Mouse (Mus musculus) cerebellum, postnatal 10 days (tissue): ENCODE measurements around the gene Gimap9.

ENCODE experiments used
- DNase-seq, 2 experiments: peaks; one replicate each; pipeline ENCODE4 v3.0.0; 2021; ENCODE audit warnings: mixed read lengths in 2 of 2

Gimap9 gene

GRCm38 (mm10) chr6:48675931-48676859, at the start of gene Gimap9:
Gene Gimap9, plus strand, starts transcription at chr6:48676129.
- no peak for DNase-seq

GRCm38 (mm10) chr6:48626464-48626863, 49.5 kb upstream of the Gimap9 start, which contains the start of gene AI854703:
Gene AI854703, plus strand, starts transcription at chr6:48626764.
- no peak for DNase-seq

GRCm38 (mm10) chr6:48626984-48627383, 48.9 kb upstream of the Gimap9 start:
- DNase-seq = peak; percentile 59 to 67

- DNase-seq = no peak
These were observed 48.4 kb upstream of the Gimap9 start for GRCm38 (mm10) chr6:48627511-48627924.

- DNase-seq = no peak
These were observed 47.6 kb upstream of the Gimap9 start for GRCm38 (mm10) chr6:48628377-48628776.

GRCm38 (mm10) chr6:48628808-48629660, 46.9 kb upstream of the Gimap9 start:
- DNase-seq = peak; percentile 73

GRCm38 (mm10) chr6:48629661-48630034, 46.3 kb upstream of the Gimap9 start:
- DNase-seq = peak in 1 of 2 experiments; percentile 42

- peak in 1 of 2 experiments; percentile 30 for DNase-seq
These were observed 45.1 kb upstream of the Gimap9 start for GRCm38 (mm10) chr6:48630831-48631230.

GRCm38 (mm10) chr6:48635105-48635504, 40.8 kb upstream of the Gimap9 start:
- no peak for DNase-seq

- DNase-seq = no peak
These were observed 39.4 kb upstream of the Gimap9 start for GRCm38 (mm10) chr6:48636515-48636914.

GRCm38 (mm10) chr6:48637811-48638500, 38.0 kb upstream of the Gimap9 start:
- no peak for DNase-seq

GRCm38 (mm10) chr6:48638553-48638952, 37.4 kb upstream of the Gimap9 start:
- DNase-seq = no peak

GRCm38 (mm10) chr6:48641391-48641790, 34.5 kb upstream of the Gimap9 start:
- no peak for DNase-seq

- peak; percentile 72 to 87 for DNase-seq
These were observed 33.1 kb upstream of the Gimap9 start for GRCm38 (mm10) chr6:48642764-48643292.

- DNase-seq = peak; percentile 83 to 86
These were observed 30.1 kb upstream of the Gimap9 start for GRCm38 (mm10) chr6:48645660-48646308.

- DNase-seq = no peak
These were observed 29.6 kb upstream of the Gimap9 start for GRCm38 (mm10) chr6:48646309-48646690.

GRCm38 (mm10) chr6:48646995-48647394, 28.9 kb upstream of the Gimap9 start, which contains the start of gene Gimap8:
Gene Gimap8, plus strand, starts transcription at chr6:48647234.
- peak; percentile 58 to 66 for DNase-seq

GRCm38 (mm10) chr6:48647611-48648010, 28.3 kb upstream of the Gimap9 start:
- no peak for DNase-seq

GRCm38 (mm10) chr6:48648779-48649178, 27.1 kb upstream of the Gimap9 start:
- no peak for DNase-seq

- no peak for DNase-seq
These were observed 25.9 kb upstream of the Gimap9 start for GRCm38 (mm10) chr6:48650041-48650440.

GRCm38 (mm10) chr6:48658721-48659120, 17.2 kb upstream of the Gimap9 start:
- DNase-seq = no peak

- DNase-seq = no peak
These were observed 11.2 kb upstream of the Gimap9 start for GRCm38 (mm10) chr6:48664750-48665149.
